Mouse (Mus musculus) embryo, embryonic 10.5 days (tissue): ENCODE measurements around the gene Zfp870.

ENCODE experiments used
- DNase-seq: peaks from one replicate; pipeline ENCODE4 v3.0.0-alpha.2; 2015; ENCODE audit warnings: low spot score

Zfp870 gene

DNA sequence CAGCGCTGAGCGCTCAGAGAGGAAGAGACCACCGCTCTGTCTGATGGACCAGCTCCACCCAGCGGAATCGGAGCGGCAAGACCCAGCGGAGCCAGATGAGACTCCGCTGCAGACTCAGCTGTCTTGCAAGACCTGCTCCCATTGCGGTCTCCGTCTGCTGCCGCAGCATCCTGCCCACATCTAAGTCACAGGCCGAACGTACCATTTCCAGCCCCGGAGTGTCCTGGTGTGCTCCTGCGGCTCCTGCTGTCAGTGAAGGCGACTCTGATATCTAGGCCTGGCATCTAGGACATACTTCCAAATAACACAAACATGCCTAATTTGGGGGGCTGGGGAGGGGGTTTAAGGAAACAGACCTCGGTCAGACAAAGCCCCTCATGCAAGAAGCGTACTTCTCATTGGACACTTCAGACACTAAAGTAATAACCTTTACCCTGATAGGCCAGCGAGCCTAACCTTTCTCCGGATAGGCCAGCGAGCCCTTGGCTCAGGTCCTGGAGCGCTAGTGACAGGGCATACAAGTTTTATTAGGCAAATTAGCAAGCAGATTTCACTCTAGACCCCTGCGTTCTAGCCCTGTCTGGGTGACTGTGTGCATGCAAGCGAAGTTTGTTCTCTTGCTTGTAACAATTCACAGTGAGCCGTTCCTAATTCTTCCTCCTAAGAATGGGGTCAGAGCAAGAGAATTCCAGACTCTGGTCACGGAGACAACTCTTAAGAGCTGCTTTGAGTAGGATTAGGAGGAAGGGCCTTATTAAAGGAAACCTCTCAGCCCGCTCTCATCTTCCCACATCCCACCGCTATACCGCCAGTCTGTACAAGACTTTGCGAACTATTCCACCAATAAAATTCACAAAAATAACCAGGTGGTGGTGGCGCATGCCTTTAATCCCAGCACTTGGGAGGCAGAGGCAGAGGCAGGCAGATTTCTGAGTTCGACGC, at the start of gene Zfp870:
Gene Zfp870, minus strand, starts transcription at position 404 of the 942 bp plus-strand sequence.
- peak; percentile 99 for DNase-seq

DNA sequence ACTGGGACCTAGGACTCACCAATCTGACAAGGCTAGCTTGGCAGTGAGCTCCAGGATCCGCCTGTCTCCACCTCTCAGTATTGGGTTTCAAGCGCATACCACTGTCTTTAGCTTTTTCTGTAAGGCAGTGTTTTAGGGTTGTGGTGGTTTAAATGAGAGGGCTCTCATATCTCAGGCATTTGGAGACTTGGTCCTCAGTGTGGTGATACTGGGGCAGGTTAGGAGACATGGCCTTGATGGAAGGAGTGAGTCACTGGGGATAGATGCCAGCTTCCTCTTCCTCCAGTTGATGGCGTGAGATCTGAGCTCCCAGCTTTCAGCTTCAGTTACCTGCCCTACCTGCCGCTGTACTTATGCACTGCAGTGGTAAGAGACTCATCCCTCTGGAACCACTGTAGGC, 48.4 kb upstream of the Zfp870 start:
- no peak for DNase-seq

DNA sequence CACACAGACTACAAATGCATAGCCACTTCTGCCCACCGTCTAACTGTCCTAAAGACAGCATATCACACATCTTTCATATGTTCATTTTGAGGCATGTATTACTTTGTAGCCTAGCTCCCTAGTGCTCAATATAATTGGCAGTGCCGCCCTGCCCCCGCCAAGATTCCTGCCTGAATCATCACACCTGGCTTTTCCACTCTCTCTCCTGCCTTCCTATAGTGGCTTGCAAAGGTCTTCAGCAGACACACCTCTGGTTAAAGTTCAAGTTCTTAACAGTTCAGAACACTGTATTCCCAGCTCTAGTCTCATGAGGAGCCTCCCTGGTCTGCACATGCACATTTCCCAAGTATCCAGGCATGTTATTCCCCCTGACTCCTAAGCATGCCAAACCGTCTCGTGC, 36.4 kb upstream of the Zfp870 start:
- no peak for DNase-seq

DNA sequence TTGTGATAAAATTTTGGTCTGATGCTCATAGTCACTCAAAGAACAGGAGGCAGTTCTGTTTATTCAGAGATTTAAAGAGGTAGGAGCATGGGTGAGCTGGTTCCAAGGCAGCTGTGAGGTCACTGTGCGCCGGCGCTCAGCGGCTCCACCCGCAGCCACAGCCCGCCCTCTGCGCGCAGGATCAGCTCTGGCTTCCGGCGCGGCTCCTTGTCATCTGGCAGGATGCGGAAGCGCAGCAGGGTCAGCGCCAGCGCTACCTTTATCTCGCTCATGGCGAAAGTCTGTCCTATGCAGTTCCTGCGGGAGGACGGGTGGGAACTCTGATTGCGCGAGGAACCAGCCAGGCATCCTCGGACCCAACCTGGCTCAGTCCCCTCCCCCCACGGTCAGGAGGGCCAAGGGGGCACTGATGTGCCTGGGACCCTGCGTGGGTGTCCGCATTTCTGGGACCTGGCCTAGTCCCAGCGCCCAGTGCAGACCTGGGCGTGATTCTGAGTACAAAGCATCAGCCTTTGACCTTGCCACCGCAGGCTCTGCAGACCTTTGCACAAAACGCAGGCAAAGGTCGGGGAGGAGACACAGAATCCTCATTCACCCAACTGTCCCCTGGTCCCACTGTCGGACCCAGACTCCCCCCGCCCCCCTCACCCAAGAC, 33.3 kb upstream of the Zfp870 start:
- peak; percentile 86 for DNase-seq

DNA sequence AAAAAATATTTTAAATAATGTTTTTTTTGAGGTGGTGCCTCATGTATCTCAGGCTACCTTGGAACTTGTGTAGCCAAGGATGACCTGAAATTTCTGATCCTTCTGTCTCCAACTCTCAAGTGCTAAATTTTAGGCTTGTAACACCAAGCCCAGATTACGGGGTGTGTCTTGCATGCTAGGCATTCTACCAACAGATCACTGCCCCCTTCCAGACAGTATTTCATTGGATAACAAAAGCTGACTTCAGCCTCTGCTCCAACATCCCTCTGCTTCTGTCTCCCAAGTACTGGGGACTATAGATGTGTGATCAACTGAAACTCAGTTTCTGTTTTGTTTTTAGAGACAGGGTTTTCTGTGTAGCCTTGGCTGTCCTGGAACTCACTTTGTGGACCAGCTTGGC, 32.2 kb upstream of the Zfp870 start:
- DNase-seq = no peak

DNA sequence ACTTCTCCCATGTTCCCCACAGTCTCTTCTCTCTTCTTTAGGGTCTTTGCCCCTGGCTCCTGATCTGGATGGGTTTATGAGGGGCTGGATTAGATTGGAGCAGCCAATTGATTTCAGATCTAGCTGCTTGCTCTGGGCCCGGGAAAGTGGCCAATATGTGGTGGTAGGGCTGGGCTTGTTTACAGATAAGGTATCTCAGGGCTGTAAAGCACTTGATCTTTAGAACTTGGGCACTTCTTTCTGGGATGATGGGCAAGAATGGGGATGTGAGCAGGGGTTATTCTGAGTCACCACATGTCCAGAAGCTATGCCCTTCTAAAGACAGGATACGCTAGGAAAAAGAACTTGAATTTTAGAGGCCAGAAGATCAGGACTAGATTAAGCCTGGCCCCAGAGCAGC, 27.7 kb upstream of the Zfp870 start:
- no peak for DNase-seq

DNA sequence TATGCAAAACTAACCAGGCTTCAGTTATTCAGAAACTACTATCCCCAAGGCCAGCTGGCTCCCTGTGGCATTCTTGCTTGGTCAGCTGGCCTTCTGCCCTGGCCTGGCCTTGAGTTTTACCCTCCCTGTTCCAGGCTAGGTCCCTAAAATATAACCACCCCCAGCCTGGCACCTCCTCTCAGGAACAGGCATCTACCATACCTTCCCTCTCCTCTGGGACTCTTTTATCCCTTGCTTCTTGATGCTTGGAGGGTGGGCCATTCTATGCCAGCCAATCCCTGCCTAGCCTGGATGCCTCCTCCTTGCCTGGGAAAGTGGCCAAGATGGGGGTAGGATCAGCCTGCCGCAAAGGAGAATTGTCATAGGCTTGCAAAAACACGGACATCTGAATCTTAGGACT, 25.7 kb upstream of the Zfp870 start, which contains the start of gene Cyp4f14:
Gene Cyp4f14, minus strand, starts transcription at position 212 of the 400 bp plus-strand sequence.
- no peak for DNase-seq

DNA sequence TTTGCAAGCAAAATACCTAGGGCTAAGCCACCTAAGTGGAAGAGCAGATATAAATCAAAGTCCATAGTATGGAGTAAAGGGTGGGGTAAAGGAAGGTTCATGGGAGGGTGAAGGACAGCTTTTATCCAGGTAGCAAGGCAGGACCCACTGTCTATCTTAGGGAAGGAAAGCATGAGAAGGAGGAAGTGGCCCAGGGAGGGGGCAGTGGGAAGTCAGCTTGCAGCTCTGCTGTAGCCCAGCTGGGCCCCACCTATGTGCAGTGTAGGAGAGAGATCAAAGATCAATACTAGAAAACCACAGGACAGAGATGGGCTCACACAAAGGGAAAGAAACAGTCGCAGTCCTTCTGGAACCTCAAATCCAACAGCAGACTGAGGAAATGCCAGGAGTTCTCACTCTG, 24.6 kb upstream of the Zfp870 start:
- no peak for DNase-seq

DNA sequence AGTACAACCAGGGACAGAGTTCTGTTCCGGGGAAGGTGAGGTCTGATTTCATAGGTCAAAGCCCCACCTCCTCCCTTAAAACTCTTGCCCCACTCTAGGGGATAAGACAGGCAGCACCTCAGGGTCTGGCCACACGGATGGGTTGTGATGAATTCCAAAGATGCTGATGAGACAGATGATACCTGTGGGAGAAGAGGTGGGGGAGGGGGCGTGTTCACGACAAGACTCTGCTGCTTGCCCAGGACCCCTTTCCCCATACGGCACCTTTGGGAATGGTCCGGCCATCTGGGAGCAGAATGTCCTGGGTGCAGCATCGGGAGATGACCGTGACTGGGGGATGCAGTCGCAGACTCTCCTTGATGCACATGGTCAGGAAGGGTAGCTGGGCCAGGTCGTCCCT, 14.7 kb upstream of the Zfp870 start:
- DNase-seq = no peak

DNA sequence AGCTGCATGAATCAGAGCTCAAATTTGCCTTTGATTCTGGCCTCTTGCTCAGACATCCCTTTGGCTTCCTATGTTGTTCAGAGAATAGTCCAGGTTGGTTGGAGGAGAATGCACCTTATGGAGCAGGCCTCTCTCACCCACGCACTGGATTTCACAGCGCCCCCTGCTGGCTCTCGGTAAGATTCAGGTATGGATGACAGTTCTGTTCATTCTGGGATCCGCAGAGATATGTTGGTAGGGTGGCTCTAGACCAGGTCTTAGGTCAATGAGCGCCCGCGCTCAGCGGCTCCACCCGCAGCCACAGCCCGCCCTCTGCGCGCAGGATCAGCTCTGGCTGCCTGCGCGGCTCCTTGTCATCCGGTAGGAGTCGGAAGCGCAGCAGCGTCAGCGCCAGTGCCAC, 13.8 kb upstream of the Zfp870 start:
- DNase-seq = peak; percentile 70

DNA sequence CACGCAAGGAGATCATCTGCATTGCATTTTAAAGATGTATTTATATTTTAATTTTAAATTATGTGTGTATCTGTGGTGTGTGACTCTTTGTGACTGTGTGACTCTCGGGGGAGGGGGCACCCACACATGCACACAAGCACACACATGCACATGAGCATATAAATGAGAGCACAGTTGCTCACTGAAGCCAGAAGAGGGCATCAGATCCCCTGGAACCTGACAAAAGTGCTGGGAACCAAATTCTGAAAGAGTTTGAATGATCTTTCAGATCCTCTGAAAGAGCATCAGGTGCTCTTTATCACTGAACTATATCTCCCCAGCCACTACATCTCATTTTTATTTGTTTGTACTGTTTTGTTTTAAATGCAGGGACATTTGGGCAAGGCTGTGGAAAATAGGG, 13.0 kb upstream of the Zfp870 start:
- DNase-seq = peak; percentile 33

DNA sequence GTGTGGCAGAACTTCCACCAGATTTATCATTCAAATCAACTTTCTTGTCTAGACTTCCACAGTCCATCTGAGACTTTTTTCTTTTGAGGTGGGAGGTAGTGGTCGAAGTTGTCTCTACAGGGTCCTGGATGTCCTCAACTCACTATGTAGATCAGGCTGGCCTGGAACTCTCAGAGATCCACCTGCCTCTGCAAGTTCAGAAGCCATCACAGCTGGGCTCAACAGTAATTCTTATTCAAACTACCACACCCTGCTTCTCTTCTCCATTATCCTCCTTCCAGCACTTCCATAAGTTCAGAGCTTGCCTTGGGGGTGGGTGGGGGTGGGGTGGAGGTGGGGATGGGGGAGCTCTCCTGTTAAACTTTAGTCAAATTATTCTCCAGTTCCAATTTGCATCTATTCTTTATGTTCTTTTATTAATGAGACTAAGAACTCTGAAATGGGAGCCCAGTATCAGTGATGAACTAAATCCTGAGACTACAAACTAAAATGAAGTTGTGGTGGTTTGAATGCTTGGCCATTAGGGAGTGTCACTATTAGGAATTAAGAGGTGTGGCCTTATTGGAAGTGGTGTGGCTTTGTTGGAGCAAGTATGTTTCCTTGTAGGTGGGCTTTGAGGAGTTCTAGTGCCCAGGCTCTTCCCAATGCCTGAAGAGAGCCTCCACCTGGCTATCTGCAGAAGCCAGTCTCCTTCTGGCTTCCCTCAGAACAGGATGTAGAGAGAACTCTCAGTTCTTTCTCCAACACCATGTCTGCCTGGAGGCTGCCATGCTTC, 10.5 kb upstream of the Zfp870 start:
- DNase-seq = no peak

DNA sequence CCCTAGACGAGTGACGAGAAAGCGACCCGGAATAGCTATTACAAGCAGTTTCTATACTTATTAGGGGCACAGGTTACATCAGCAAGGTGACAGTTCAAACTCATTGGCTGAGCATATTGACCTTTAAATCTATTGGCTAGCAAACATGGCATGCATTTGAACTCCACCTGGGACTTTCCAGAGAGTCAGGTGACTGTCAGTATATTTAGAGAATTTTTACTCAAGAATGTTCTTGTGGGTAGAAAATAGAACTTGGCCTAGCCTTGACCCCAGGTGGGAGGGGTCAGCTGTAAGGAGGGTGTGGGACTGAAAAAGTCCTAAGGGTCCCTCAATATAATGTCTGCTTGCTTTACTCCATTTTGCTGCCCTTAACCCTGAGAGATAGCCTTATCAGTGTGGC, 4.0 kb upstream of the Zfp870 start:
- no peak for DNase-seq

DNA sequence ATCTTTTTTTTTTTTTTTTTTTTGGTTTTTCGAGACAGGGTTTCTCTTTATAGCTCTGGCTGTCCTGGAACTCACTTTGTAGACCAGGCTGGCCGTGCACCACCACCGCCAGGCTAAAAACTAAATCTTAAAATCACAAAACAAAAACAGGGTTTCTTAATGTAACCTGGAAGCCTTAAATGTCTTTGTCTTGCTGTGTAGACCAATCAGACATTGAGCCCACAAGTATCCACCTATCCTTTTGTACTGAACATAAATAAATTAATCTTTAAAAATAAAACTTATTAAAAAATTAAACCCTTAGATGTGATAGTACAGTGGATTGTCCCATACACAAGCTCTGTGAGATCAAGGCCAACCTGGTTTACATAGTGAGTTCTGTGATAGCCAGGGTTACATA, 2.5 kb upstream of the Zfp870 start:
- no peak for DNase-seq

DNA sequence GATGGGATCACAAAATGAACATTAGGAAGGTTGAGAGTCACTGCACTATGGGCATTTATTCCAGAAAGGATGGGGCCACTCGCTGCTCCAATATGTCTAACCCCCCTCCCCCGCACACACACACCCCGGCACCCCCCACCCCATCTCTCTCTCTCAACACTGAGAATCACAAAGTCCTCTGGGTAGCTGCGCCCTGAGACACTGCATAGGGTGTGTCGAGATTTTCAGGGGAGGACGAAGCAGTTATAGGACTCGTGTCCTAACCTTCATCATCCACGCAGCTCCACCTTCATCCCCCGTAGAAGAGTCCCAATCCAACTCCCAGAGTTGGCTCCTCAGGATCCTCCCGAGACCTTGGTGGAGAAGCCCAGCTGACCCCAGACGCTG, 597 bp downstream of the Zfp870 start:
- DNase-seq = no peak

DNA sequence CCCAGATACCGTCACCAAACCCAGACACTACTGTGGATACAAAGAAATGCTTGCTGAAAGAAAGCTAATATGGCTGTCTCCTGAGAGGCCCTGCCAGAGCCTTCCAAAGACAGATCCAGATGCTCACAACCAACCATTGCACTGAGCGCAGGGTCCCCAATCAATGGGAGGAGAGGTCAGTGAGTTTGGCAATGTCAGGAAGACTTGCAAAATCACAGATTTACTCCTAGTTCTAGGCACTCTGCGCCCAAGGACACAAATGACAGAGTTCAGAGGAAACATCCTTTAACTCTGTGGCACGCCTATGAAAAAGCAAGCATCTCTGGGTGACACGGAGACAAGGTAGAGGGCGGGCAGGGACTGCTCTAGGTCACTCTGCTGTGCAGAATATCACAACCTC, 1.8 kb downstream of the Zfp870 start:
- DNase-seq = no peak

DNA sequence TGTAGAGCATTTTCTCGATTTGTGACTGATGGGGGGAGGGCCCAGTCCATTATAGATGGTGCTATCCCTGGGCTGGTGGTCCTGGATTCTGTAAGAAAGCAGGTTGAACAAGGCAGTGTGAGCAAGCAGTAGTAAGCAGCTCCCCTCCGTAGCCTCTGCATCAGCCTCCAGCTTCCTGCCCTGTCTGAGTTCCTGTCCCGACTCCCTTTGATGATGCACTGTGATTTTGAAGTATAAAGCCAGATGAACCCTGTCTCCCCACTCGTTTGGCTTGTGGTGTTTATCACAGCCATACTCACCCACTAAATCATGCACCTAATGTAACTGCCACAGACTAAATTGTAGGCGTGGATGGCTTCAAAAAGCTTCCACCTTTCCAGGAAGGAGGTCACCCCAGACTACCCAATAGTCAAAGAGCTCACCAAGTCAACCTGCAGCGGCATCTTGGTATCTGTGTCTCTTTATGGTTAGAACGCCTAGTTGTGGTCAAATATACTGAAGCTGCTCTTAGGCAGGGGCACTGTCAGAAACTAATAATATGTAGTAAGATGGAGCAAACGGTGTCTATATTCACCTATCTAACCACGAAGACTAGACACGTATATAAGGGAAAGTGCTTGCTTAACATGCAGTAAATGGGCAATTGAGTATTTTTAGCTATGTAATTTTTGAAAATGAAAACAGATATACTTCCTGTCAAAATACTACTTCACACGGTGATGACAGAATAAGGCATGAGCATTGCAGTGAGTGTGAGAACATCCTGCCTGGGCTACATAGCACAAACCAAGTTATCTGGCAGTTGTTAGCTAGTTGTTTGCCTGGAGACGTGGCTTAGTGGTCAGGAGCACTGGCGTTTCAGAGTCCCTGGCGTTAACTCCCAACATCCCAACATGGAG, 10.9 kb downstream of the Zfp870 start:
- no peak for DNase-seq

DNA sequence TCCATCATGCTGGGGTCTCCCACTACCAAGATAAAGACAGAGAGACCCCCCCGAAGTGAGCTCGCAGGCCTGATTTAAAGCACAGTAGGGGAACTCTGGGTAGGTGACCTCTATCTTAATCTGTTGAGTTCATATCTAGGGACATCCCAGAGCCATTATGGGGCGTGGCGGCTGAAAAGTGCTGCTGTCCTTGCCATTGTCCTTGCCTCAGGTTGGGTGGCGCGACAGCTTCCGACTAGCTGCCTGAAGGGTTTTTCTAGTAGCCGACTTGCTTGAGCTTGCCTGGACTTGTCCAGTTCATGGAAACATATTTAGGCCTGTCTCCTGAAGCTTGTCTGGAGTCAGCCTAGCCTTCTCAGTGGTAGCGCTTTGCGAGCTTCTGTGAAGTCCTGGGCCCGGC, 12.7 kb downstream of the Zfp870 start:
- DNase-seq = no peak

DNA sequence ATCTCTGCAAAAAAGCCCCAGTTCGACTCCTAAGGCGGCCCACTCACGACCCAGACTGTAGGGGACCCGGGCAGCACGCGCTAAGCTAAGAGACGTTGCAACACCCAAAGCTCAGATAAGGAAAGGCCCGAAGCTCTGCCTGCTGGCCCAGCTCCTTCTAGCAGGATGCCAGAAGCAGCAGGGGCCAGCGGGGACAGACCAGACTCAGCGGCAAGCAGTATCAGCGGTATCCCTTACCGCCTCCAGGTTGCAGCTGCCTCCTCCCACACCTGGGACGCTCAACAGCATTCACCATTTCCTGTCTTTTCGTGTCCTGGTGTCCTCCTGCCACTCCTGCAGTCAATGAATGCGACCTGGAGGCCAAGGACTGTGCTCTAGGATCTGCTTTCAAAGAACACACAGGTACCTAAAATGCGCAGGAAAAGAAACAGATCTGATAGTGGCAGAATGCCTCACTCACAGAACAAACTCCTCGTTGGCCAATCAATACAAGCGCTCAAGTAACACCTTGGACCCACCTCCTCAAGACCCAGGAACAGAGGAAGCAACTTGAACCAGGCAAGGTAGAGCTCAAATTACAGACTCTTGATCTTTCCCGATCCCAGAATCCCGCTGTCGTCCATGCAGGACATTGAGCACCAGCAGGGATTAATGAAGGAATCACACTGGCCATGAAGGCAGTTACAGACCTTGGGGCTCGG, 13.8 kb downstream of the Zfp870 start:
- peak; percentile 24 for DNase-seq

DNA sequence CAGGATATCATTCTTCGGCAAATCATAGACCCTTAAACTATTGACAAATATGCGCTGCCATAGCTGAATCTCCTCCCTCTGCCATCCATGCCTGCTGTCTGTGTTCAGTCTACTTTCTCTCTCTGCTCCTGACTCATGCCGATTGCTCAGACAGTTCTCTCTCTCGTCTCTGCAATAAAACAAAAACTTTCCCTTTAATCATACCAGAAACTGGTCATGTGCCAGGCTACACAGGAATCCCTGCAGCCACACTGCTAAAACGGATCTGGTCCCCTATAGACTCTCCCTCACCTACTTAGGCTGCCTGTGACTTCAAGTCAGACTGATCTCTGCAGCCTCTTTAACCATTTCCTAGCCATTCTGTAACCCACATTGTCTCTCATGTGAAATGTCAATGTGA, 18.7 kb downstream of the Zfp870 start:
- no peak for DNase-seq

DNA sequence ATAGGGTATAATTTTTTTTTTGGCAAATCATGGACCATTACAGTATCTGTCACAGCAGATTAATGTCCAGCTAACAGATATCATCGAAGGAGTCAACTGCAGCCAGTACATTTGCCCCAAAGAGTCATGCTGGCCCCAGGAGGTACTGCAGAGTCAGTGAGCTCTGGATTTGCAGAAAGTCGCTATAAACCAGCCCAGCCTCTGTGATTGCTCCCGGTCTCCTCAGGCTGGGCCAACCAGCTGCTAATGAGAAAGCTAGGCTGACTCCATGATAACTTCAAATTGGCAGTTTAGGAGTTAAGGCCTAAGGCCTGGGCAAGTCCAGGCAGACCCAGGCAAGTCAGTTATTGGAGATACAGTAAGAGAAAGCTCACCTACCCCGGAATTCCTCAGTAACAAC, 19.4 kb downstream of the Zfp870 start:
- DNase-seq = no peak
